Mouse (Mus musculus) right cerebral cortex, postnatal 14 days (tissue): ENCODE results near the gene Btg3.
A peak's percentile ranks its signal among the peaks of the same experiment; 100 is the strongest.

Source experiments
- DNase-seq: peaks from one replicate; pipeline ENCODE4 v3.0.0; 2022

Gene Btg3

DNA sequence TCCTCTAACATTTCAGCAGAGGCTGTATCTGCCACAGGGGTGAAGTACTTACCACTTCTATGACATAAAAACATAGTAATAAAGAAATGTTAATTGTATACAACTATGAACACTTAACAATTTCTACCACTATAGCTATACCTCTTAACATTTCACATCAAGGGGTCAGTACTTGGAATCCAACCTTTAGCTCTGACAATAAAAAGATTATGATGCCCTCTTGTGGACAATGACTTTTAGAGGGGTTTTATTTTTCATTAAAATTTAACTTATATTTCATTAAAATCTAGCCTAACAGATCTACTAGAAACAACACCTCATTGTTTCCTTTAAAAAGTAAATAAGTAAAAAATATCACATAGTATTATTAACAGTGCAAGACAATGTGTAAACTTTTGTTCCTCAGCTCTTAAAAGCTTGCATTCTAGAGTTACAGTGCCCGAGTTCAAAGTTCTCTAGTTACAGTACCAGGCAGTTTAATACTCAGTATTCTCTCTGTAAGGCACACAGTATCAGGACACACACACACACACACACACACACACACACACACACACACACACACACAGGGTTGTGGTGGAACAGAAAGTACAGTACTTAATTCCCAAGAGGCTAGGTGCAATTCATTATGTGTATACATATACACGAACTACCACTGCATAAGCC is 30.2 kb downstream of the Btg3 start:
- DNase-seq, result no peak

DNA sequence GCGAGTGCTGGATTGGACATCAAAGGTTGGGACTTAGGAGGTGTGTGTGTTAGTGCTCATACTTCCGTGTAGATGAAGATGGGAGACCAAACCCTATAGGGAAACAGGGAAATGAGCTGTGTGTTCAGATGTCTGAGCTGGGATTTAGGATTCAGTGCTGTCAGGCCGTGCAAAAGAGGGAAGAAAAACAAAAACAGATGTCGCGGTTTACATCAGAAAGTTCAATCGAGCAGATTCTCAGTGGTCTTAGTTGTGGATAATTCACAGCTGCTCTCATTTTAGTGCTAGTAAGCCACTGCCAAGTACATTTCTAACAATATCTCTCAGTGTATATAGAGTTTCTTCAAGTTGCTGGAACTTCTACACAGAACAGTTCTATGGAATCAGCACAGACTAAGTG is 33.2 kb downstream of the Btg3 start:
- DNase-seq, result no peak

DNA sequence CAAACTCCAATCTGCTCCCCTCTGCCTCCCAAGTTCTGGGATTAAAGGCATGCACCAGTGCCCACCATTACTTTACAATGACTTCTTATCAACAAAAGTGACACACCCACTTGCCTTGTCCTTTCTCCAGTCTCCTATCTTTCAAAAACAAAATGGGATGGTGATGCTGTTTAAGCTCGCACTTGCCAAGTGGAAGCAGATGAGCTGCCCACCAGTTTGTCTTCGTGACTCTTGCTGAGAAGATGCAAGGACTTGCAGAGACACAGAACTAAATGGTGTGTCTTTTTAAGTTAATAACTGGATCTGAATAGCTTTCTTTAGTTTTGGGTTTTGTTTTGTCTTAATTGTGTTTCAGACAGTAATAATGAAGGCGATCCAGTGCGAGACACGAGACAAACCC is 34.2 kb downstream of the Btg3 start:
- no peak for DNase-seq

DNA sequence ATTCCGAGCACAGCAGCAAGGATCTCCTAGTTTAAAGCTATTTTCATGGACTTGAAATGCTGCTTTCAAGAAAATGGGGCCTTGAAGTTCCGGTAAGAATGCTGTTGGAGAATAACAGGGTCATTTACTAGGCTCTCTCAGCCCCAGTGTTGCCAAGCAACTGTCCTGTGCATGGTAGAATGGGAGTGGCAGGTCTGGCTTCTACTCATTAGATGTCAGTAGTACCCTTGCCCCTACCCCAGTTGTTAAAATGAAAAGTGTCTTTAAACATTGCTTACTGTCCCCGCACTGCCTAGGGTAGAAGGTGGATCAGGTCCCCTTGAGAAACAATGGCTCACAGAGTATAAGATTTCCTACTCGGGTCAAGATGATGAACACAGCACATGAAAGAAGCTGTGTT is 35.6 kb downstream of the Btg3 start:
- DNase-seq, result no peak

DNA sequence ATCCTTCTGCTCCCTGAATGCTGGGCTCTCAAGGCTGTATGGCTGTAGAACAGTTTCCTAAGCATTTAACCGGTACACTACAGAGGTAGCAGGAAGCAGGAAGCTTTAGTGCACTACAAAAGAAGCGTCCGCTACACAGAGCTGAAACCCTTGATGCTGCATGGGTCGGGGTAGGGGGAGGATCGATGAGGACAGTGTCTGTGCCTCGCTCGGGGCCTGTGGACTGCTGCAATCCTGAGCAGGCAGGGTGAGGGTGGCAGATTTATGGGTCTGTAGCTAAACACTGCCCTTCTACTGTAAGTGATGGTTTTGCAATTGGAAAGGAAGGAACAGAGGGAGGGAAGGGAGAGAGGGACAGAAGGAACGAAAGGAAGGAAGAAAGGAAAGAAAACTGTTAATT is 39.8 kb downstream of the Btg3 start:
- no peak for DNase-seq

DNA sequence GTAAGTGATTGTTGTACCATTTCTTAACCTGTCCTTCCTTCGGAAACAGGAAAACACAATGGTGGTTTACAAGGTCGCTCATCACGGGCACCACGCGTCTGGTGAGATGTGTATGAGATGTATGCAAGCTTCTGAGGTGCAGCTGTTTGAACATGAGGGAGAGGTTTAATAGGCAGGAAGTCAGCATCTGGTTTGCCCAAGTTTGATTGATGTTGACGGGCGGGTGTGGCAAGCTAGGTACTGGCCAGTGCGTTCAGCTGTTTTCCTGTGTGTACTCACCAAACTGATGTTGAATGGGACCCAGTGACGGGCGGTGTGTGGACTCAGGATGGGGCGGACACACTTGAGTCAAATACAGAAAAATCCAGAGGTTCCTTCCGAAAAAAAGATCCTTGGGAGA is 49.0 kb downstream of the Btg3 start:
- no peak for DNase-seq

DNA sequence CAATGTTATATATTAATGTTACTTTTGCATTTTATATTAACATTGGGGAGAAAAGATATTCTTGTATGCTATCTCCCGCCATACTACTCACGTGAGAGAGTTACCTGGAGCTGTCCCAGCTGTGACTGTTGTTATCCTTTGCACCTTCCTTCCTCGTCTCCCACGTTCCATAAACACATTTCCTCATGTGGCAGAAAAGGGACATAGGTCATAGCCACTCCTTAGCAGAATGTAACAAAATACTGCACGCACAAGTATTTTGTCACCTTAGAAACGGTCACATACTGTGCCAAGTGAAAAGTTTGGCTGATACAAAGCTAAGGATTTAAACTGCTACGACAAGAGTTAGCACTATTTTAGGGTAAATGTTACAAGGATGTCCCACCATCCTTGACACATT is 49.4 kb downstream of the Btg3 start:
- no peak for DNase-seq

DNA sequence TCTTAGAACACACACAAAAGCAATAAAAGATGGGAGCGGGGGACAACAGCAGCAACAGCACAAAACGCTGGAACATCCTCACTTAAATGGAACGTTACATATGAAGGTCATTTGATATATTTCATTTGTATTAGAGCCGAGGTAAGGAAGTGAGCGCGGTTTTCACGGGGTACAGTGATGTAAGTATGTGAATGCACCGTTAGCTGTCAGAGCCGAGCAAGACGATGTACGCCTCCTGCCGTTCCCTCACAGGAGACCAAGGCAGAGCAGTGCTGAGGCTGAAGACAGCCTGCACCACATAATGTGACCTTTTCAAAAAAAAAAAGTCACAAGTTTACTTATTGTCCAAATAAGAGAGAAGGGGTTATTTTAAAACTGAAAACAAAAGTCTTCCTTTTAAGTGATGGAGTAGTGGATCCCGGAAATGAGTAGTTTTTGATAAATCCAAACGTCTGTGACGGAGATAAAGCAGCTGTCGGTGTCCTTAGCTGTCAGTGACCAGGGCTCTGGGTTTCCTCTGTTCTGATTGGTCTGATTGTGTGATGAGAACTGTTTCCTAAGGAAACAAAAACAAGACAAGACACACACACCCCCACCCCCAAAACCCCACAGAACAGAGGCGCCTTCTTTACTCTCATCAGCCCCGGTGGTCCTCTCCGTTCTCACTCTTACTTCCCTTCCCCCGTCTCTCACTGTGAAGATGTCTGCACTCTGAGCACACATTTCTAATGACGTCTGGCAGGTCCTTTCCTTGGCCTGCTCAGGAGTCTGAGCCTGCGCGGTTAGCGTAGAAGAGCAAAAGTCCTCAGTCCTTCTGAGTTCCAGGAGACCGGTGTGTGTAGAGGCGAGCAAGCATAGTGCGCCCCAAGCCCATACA is 50.8 kb downstream of the Btg3 start:
- DNase-seq, result no peak

DNA sequence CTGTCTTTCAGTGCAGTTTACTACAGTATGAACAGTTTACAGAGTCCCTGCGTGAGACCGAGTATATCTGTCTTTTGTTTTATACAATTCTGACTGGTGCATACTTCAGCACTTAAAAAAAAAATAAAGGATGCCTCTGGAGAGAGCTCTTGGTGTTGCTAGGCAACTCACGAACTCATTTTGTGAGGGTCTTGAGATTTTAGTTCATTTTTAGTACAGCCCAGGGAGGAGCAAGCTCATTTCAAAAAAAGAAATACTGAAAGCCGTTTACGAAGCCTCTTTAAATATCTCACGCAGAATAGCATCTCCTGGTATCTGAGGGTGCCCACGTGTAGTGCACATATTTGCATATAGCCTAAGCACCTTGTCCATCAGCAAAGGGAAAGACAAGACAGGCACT is 54.9 kb downstream of the Btg3 start:
- DNase-seq, result no peak

DNA sequence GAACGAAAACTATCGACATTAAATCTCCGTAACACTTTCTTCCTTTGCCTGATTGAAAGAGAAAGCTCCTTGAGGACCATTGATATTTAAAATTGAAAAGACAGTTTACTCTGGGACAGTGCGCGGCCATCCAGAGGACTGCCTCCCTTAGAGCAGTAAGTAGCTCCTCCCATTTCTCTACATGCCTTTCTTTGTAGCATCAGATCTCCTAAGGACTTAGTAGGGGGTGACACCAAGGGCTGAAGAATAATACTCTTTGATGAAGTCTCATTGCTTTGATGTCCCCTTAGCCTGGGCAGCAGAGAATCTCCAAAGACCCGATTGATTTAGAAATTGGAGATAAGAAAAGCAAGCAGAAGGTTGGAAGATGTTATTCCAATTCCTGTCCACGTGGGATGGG is 55.4 kb downstream of the Btg3 start:
- no peak for DNase-seq

DNA sequence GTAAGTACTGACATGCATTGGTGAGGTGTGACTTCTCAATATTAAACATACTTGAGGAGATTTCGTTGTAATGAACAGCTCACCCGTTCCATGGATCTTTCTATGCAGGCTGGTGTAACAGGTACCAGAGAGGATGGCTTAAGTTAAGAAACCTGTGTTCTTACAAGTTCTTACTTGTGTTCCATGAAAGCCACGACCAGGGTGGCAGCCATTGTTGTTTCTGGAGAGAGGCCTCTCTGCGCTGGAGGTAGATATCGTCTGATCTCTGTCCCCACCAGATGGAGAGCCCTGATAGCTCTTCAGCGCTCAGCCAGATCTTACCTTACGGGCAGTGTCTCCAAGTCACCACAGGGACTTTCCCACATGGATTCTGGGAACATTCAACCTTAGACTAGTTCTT is 57.3 kb downstream of the Btg3 start:
- DNase-seq, result no peak

DNA sequence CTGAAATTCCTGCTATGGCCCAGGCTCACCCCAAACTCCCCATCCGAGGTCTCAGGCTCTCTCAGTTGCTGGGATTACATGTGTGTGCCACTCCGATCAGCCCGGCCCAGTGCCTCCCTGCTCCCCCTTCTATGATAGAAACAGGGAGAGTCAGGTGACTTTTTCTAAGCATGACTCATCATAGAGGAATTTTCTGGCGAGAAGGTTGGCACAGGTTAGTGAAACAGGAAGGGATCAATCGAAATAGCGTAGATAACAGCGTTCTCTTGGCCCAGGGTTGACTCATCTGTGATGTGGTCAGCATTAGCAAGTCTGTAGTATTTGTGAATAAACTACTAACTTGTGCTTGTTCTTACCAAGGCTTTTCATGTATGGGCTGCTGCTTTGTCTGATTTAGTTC is 59.0 kb downstream of the Btg3 start:
- DNase-seq, result no peak

DNA sequence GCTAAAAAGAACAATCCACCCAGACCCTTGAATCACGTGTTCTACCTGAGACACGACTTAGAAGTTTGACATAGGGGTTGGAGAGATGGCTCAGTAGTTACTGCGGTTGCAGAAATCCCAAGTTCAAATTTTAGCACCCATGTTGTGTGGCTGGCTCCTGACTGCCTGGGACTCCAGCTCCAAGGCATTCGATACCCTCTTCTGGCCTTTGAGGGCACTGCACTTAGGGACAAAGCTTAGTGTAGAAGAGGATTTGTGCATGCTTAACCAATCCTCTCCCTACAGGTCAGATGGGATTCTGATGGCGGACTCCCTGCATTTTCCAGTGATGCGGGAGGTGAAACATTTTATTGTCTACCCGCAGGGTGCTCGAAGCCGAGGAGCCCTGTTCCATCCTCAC is 60.1 kb downstream of the Btg3 start:
- DNase-seq, result peak; percentile 67

DNA sequence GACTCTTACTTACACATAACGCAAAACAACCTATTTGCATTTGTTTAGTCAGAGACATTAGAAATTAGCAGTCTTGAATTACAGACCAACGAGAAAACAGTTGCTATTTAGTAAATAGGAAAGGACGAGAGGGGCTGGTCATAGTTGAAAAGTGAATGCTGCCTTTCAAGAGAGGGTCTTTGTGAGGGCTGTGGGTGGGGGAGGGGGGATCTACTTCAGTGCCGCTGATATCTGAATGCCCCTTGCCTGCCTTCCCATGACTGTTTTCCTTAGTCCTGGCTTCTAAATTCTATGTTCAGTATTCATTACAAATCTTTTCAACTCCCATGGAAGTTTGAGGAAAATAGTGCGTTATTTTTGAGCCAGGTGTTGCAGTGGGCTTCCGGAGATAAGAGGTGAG is 63.0 kb downstream of the Btg3 start:
- DNase-seq, result no peak

DNA sequence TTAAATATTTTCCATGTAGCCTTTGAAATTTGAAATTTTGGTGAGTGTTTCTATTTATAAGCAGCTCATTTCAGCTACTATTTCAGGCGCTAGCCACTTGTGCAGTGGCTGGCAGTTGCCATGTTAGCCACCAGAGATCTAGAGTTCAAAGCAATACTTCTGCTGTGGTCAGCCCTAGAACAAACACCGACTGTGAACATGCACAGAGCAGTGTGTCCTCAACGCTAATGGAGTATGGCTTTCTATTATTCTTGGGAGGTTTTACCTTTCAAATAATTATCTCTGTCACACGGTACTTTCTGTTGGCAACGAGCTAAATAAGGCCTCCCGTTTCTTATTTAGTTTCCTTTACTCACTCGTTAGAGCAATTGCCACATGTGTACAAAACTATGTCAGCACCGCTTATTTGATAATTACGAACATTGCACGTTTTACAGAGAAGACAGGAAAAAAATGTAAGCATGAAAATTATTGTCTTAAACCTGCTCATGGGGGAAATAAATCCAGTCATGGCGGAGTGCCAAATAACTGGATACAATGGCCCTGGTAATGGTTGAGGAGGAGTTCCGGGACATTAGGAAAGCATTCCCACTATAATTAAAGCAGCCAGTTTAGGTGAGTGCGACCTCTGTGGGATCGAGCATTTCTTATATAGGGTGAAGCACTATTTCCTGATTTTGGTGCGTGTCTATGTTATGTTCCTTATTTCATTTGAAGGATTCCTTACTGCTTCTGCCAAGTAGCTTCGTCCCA is 63.7 kb downstream of the Btg3 start:
- no peak for DNase-seq

DNA sequence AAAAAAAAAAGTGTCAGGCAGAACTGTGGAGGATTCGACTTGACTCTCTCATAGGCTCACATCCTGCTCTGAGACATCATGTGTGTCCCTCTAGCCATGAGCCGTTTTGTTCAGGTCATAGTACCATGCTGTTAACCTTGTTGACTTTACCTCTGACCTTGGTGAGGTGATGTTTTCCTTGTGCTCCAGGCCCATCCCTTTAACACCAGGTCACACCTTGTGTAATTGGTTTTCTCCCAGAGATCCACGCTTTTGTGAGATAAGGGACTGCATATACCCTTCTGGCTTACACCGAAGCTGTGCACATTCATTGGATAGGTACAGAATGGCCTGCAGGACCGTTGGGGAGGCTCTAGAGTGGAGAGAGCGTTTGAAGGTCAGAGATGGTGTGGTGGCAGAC is 67.7 kb downstream of the Btg3 start:
- DNase-seq, result no peak

DNA sequence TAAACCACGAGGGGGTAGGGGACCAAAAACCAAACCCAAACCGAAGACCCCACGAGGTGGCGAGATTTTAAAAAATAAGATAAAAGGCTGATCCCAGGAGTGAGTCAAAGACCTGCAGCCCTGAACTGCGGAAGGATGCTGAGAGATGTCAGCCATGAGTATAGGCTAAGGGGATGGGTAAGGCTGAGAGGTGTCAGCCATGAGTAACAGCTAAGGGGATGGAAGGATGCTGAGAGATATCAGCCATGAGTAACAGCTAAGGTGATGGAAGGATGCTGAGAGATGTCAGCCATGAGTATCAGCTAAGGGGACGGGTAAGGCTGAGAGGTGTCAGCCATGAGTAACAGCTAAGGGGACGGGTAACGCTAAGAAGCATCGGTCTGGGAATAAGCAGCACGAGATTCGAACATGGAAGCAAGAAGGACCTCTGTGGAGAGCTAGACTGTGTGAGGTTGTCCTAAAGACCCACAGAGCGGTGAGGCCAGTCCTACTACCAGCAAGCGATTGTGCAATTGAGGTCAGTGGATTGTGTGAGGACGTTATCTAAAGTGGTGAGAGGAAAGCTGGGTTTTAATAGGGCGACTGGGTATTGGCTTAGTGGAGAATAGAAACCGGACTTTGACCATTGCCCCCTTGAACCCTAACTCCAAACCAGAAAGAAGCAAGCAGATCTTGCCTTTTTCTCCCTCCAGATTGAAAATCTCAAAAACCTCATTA is 69.4 kb downstream of the Btg3 start:
- DNase-seq, result no peak

DNA sequence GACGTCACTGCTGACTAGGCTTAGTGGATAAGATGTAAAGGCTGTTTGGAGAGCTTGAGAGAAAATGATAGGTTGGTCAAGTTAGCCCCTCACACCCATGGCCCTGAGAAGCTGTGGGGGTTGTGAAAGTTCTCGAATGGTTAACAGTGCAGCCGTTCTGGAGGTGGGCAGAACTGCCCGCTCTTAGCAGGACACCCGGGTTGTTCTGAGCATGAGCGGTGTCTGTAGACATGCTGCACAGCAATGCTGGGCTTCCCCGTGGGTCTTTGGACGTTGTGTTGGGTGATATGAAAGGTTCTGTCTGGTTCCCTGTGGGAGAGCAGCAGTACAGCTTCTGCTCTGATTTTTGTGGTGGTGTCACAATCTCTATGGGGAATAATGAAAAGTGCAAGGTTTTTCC is 70.4 kb downstream of the Btg3 start:
- no peak for DNase-seq

DNA sequence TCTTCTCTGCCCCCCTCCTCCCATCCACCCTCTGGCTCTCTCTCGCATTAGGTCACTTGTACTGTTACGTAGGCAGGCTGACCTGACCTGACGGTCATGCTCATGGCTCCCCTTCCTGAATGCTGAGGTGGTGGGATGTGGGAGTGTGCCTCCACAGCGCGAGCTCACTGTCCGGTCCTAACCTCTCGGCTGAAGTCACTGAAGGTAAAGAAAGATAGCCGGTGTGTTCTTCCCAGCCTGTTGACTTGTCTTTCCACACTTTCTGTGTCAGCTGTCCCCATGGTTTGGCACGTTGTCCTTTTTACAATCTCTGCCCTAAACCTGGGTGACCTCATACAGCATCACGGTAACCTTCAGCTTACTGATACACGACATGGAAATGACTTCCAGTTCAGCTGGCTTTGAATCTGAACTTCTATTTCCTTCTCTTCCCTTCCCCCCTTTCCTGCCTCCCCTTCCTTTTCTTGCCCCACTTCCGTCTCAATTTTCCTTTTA is 71.3 kb downstream of the Btg3 start:
- DNase-seq, result no peak

DNA sequence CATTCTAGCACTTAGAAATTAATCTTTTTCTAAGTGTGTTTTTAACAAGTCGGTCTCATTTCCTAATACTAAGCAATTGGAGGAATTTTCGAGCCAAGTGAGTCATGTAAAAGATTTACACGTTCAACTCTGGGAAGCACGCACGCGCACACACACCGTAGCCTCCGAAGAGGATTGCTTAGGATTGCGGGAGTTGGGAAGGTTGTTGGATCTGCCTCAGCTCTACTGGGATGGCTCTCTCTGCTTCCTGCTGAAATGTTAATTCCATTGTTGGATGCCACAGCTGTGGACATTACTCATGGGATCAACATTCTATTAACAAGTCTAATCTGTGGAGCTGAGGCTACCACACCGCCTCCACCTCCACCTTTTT is 74.3 kb downstream of the Btg3 start:
- DNase-seq, result peak; percentile 39

DNA sequence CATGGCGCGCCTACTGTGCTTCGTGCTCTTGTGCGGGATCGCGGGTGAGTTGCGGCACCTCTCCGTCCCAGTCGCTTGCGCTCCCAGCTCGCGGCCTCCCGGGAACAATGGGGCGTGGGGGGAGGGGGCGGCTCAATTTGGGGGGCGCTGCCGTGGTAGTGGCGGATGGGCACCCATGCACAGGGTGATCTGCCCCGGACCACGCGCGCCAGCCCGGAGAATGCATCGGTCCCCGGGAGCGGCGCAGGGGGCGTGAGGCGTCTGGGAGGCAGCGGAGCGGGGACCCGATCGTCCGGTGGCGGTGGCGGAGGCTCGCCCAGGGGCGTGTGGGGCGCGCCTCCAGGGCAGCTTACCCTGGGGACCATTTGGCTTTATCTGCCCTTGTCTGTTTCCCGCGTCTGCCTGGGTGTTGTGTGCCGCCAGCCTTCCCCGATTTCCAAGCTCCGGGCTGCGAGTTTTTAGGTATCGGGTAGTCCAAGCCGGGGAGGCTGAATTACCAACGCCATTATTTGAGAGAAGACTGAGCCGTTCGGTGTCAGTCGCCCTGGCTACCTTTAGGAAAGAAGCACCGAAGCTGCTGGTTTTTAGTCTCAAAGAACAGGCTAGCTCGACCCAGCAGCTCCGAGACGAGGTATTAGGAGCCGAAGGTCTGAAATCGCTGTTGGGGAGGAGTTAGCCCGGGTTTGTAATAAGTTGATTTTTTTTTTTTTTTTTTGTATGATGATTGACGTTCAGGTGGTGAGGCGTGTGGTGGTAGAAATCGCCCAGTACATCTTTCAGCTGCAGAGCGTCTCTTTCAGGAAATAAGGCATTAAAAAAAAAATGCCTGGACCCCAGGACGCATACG is 74.9 kb downstream of the Btg3 start:
- peak; percentile 38 for DNase-seq

DNA sequence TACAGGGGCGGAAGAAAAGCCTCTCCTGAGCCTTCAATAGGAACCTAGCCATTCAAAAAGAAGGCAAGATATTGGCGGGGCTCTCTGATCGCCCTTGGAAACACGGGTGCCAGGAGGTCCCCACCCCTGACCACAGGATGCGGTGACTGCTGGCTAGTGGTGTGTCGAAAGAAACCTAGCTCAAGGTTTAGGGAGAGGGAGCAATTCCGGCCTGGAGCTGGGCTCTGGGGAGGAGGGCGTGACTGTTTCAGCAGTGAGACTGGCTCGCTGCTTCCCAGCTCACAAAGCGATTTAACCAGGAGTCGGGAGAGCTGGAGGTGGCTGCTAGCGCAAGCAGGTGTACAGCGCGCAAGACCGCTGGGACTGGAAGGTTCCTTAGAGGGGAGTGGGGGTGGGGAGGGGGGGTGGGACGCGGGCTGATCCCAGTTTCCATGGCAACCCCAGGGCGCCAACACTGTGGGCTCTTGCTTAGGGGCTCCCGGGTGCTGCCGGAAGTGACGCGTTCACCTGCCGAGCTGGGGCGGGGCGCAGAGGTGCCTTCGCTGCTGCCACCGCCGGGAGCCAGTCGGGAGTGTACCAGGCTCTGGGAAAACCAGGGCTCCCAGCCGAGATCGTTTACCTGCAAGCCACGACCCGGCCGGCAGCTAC is 75.7 kb downstream of the Btg3 start, which contains the start of gene Cxadr:
TSS of gene Cxadr (plus strand) at position 307 of the 648 bp plus-strand sequence.
- peak; percentile 82 for DNase-seq
